Mouse (Mus musculus) kidney, postnatal 36 days (tissue): ENCODE results near the gene F11.

ENCODE experiments used
- DNase-seq, 2 experiments: peaks; one replicate each; pipeline ENCODE4 v3.0.0; 2021 to 2022; ENCODE audit warnings: mixed read lengths in 2 of 2

F11 gene

GRCm38 (mm10) chr8:45261920-45262319 lies at the start of gene F11:
TSS of gene F11 (minus strand) at chr8:45262031.
- DNase-seq = no peak

GRCm38 (mm10) chr8:45310967-45311366 lies 49.1 kb upstream of the F11 start:
- DNase-seq = no peak

- DNase-seq = no peak
These were observed 46.5 kb upstream of the F11 start, which contains the start of gene Gm45753 for GRCm38 (mm10) chr8:45308366-45308765. TSS of gene Gm45753 (minus strand) at chr8:45308466.

- DNase-seq = no peak
These were observed 43.6 kb upstream of the F11 start for GRCm38 (mm10) chr8:45305479-45305878.

DNA sequence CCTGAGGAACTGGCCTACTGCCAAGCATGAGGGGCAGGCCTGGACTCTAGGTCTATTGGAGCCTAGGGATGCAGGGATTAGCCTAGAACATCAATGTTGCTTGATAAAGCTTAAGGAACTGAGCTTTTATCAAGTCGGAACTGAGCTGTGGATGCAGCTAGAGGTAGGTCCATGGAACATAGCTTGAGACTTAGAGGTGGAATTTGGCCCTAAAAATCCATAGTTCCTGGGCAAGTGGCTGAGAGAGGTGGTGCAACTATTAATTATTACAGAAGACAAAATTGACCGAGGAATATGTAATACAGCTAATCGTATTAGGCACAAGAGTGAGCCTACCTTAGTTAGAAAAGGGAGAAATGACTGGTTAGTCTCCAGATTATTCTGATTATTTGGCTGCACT lies 42.5 kb upstream of the F11 start:
- DNase-seq = no peak

DNA sequence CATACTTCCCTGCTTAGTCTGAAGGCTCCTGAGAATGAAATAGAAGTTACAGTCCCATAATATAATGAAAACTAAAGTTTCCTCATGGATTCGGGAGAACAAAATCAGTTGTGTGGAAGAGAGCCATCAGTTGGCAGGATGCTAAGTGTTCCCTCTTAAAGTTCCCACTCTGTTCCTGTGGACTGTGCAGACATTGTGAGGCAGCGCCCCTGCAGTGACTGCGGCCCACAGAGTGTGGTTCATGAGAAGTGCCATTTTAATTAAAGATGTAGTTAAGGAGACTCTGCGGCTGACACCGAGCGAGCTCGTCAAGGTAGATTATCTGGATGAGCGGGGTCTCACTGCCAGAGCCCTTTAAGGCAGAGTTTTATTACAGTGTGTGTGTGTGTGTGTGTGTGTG lies 40.6 kb upstream of the F11 start:
- DNase-seq = no peak

DNA sequence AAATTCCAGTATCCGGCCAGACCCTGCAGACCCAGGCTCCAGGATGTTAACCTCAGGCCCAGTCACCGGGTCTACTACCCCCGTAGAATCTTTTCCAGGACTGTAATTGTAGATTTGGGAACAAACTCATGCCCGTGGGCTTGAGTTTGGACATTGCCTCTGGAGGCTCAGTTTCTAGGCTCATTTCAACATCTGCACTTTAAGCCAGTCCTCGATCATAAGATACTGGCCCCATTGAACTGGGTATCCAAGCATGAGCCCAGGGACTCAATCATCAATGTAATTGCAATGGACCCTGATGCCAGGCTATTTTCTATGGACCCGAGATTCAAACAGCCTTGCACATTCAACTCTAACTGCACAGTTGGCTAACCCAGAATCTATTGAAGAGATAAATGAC lies 33.4 kb upstream of the F11 start:
- no peak for DNase-seq

- no peak for DNase-seq
These were observed 32.9 kb upstream of the F11 start, which contains the start of gene Klkb1 for GRCm38 (mm10) chr8:45294687-45295086. TSS of gene Klkb1 (minus strand) at chr8:45294859.

- DNase-seq = no peak
These were observed 30.0 kb upstream of the F11 start for GRCm38 (mm10) chr8:45291790-45292189.

GRCm38 (mm10) chr8:45281630-45282029 lies 19.8 kb upstream of the F11 start:
- DNase-seq = peak; percentile 9 to 14

- DNase-seq = no peak
These were observed 15.6 kb upstream of the F11 start for GRCm38 (mm10) chr8:45277453-45277852.

DNA sequence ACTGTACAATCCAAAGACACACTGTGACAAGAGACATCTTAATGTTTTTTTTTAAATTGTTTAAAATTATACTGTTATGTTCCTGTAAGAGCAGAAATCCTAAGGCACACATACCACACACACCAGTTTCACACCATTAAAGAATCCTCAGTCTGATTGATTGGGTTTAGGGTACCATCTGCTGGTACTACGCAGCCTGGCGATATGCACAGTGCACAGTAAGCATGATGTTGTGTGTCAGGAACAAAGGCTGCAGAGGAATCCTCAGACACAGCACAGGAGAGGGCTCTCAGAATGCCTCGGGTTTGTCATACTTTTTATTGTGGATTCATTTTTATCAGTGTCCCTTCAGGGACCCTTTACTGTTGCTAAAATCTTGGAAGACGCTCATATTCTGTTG lies 12.5 kb upstream of the F11 start:
- no peak for DNase-seq

GRCm38 (mm10) chr8:45269056-45269455 lies 7.2 kb upstream of the F11 start:
- peak in 1 of 2 experiments; percentile 6 for DNase-seq

- no peak for DNase-seq
These were observed 6.7 kb upstream of the F11 start for GRCm38 (mm10) chr8:45268485-45268884.

DNA sequence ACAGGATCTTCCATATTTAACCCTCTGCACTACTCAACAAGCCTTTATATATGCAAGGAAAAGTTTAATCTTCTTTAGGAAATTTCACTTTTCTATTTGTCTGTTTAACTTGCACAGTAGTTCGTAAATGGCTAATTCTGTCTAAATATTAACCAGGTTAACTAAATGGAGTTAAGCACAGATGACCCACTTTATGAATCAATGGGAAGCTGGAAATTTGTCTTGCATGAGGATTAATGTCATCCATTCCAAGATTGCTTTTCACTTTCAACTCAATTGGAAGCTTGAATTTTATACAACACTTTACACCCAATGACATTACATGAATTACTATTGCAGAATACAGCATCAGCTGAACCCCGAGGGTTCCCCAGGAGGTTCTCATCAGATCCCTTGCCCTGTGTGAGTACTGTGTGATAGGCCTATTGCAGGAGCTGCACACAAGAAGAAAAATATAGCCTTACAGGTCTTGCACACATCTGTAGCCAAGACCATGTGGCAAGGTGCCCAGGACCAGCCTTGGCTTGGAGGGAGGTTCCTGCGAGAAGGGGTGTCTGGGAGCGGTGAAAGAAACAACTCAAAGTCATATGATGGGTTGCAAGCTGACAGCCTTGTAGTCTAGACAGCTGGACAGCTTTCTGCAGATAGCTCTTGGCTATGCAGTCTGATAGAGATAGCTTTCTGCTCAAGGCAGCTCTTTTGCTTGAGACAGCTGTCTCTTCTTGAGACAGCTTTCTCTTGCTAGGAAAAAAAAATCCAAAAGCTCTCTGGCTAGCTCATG lies 6.0 kb upstream of the F11 start:
- DNase-seq = peak in 1 of 2 experiments; percentile 20

DNA sequence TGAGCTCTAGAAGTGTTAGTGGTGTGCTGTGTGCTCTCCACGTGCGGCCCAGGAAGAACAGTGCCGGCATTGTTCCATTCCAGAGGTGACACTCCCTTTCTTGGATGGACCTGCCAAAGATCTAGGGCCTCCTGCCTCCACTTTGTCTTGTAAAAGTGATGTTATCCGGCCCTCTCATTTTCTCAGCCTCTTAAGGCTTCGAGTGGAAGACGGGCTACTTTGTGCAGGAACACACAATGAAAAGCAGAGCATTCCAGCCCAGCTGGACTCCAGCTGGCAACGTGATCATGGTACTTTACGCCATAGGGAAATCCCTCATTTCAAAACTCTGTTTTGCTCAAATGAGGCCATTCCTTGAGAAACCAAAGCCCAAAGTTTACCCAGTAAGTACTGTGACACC lies 5.2 kb upstream of the F11 start:
- no peak for DNase-seq

GRCm38 (mm10) chr8:45264918-45265317 lies 3.1 kb upstream of the F11 start:
- no peak for DNase-seq

- DNase-seq = no peak
These were observed 1.0 kb upstream of the F11 start for GRCm38 (mm10) chr8:45262851-45263250.

- DNase-seq = no peak
These were observed 3.4 kb downstream of the F11 start for GRCm38 (mm10) chr8:45258421-45258820.

DNA sequence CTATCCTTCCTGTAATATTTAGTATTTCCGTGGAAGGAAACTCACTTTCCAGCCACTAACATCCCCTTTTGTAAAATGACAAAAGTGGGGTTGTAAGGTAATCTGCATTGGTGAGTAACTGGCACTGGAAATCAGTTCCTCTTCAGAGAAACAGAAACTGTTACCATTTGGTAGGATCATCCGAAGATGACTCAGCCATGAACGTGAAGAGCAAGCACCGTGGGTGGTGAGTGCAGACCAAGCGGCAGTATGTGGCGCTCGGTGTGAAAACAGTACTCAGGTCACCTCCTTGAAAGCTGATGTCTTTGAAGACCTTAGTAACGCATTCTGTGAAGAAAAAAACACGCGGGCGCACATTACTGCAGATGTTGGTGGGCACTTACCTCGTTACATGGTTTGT lies 6.8 kb downstream of the F11 start:
- DNase-seq = no peak

GRCm38 (mm10) chr8:45254194-45254842 lies 7.5 kb downstream of the F11 start:
- DNase-seq = no peak

GRCm38 (mm10) chr8:45253586-45253985 lies 8.2 kb downstream of the F11 start:
- no peak for DNase-seq

DNA sequence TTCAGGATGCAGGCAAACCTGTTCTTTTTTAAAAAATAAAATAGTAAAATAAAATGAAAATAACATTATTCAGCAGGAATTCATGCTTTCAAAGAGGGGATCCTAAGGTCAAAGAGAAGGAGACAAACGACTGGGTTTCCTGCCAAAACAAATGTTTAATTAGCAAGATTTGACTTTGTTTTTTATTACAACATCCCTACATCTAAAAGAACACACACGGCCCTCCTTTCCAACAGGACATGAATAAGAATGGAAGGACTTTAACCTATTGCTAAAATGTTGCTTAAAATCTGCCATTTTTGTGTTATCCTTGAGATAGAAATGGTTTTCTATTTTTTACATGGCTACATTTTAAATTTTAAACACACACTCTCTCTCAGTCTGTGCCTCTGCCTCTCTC lies 8.7 kb downstream of the F11 start:
- DNase-seq = no peak

DNA sequence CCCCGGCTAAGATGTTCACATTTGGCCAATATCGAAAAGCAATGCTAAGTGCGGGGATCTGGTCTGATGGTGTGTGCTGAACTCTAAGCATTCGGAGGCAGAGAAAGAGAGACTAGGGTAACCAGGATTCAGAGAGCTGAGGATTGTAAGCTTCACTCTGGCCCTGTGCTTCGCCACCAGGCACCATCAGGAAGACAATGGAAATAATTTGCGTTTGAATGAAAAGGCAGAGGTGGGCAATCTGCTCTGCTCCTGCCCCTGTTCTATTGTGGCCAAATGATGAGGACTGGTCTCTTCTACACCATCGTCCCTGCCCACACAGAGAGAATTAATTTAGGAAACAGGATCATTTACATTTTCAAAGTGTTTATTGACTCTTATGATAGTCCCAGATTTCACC lies 15.5 kb downstream of the F11 start:
- DNase-seq = no peak
